Mouse (Mus musculus) midbrain, embryonic 10.5 days (tissue): ENCODE data around the gene Zfp536. TPM values are rescaled to one million over a fixed set of nuclear protein-coding genes. Genes with fewer than 3 reads are reported as not detected.
A peak's percentile ranks its signal among the peaks of the same experiment; 100 is the strongest.
"Not testable (repeated sequence)": the region's sequence is repeated elsewhere in the genome, so short reads cannot be mapped to it uniquely, and the experiment has no call there.

Experiments used
- DNase-seq: peaks from one replicate; pipeline ENCODE4 v3.0.0-alpha.2; 2017; ENCODE audit warnings: low spot score
- H3K27ac ChIP-seq: fragments of 300-500 bp; sonication (generic); replicated peaks from 2 replicates; pipeline ENCODE4 v1.5.1; 2016; ENCODE audit warnings: mild to moderate bottlenecking
- H3K27me3 ChIP-seq: fragments of 300-500 bp; sonication (generic); 2 replicates; pipeline ENCODE4 v1.6.1; 2016; ENCODE audit warnings: low read depth, mild to moderate bottlenecking; ENCODE audit not compliant: poor library complexity, severe bottlenecking
- H3K36me3 ChIP-seq: fragments of 300-500 bp; sonication (generic); 2 replicates; pipeline ENCODE4 v1.6.1; 2016; ENCODE audit warnings: mild to moderate bottlenecking, moderate library complexity
- H3K4me1 ChIP-seq: fragments of 300-500 bp; sonication (generic); 2 replicates; pipeline ENCODE4 v1.6.1; 2016
- H3K4me3 ChIP-seq: fragments of 300-500 bp; sonication (generic); 2 replicates; pipeline ENCODE4 v1.5.1; 2016; ENCODE audit warnings: mild to moderate bottlenecking, moderate library complexity
- H3K9me3 ChIP-seq: fragments of 300-500 bp; sonication (generic); replicated peaks from 2 replicates; pipeline ENCODE4 v1.6.1; 2016; ENCODE audit warnings: mild to moderate bottlenecking
- WGBS: fragments of 180-500 bp; shearing (Covaris S2); methylation state at CpG from one replicate; pipeline ENCODE4 v1.1.7; 2016; 5-methylcytosine and 5-hydroxymethylcytosine counted together
- polyA plus RNA-seq: library from polyadenylated mRNA; unstranded; fragments of >200 nt; fragmentation: Nextera tagmentation; extraction: Ambion mirVana; gene quantifications from 2 replicates; pipeline ENCODE4 v1.2.1, GENCODE M21; 2016

The Zfp536 gene
- polyA plus RNA-seq, 1 experiment from 2014 or later, result 31.0 TPM

DNA sequence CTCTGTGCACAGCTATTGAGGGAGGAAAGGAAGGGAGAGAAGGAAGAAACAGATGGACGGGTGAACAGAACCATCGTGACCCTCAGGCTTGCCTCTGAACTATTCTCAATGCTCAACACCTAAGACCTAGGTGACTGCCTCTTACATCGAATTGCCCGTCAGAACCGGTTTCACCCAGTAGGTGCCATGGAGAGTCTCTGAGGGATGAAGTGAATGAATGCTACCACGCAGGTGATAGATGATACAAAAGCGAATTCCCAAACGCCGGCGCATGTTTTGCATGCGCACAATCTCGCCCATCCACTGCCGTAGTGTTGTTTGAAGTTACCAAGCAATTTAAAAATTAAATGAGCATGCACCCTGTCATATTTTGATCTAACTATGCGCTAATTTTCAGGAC, 164.9 kb downstream of the Zfp536 start:
- Histone ChIP-seq H3K36me3 (peaks cover 18% of the 10 kb centered on the region), H3K27me3 (no peaks in the 10 kb centered on the region), H3K9me3 (peaks cover 6% of the 10 kb centered on the region; the same call in 1 of the 2 replicates), H3K27ac (no peak overlapping the region), H3K4me1 (peaks cover 12% of the 10 kb centered on the region), H3K4me3 (no peak overlapping the region)
- no peak for DNase-seq
- WGBS, result 95% methylated on average over 14 of the region's 14 CpGs

DNA sequence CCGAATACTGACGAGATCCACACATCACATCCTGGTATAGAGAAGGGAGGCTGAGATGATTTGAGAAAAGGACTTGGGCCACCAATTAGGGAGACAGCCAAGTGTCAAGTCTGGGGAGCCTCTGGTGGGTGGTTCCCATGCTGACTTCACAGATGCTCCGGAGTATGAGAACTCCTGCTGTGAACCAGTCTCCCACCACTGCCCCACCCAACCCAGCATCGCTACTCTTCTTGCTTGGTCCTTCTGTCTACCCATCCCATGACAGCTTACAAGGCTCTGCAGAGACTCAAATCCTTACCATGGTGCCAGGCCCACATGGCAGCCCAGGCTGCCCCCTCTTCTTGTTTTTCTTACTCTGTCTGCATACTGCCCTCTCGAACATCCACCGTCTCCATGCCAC, 165.5 kb downstream of the Zfp536 start:
- 93% methylated on average over 6 of the region's 6 CpGs for WGBS
- Histone ChIP-seq H3K36me3 (peaks cover 18% of the 10 kb centered on the region), H3K9me3 (peaks cover 6% of the 10 kb centered on the region; the same call in 1 of the 2 replicates), H3K4me3 (no peak overlapping the region), H3K27ac (no peak overlapping the region), H3K27me3 (no peaks in the 10 kb centered on the region), H3K4me1 (peaks cover 18% of the 10 kb centered on the region)
- DNase-seq, result no peak

- H3K4me3 ChIP-seq, result no peak overlapping the region
- peaks cover 6% of the 10 kb centered on the region; the same call in 1 of the 2 replicates for H3K9me3 ChIP-seq
- WGBS, result 85% methylated on average over 5 of the region's 5 CpGs
- peaks cover 18% of the 10 kb centered on the region for H3K36me3 ChIP-seq
- no peaks in the 10 kb centered on the region for H3K27me3 ChIP-seq
- no peak overlapping the region for H3K27ac ChIP-seq
- DNase-seq, result no peak
- H3K4me1 ChIP-seq, result peaks cover 33% of the 10 kb centered on the region
Observed at GRCm38 (mm10) chr7:37606472-37606871, 167.0 kb downstream of the Zfp536 start.

DNA sequence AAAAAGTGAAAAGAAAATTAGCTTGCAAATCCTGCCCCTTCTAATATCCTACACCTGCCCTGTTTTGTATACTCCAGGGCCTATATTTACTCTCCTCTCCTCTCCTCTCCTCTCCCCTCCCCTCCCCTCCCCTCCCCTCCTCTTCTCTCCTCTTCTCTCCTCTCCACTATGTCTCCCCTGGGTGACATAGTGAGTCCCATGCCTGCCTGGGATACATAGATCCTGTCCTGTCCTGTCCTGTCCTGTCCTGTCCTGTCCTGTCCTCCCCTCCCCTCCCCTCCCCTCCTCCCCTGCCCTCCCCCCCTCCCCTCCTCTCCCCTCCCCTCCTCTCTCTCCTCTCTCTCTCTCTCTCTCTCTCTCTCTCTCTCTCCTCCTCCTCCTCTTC, 169.9 kb downstream of the Zfp536 start:
- H3K9me3 ChIP-seq, H3K27me3 ChIP-seq, DNase-seq, H3K4me3 ChIP-seq: not testable (repeated sequence)
- Histone ChIP-seq H3K27ac (peak overlapping the region; percentile 61), H3K36me3 (peaks cover 18% of the 10 kb centered on the region), H3K4me1 (peaks cover 55% of the 10 kb centered on the region)

GRCm38 (mm10) chr7:37602871-37603524, 170.4 kb downstream of the Zfp536 start:
- Histone ChIP-seq H3K4me3 (peak overlapping the region; percentile 7; the same call in 1 of the 2 replicates), H3K27me3 (no peaks in the 10 kb centered on the region), H3K4me1 (peaks cover 55% of the 10 kb centered on the region), H3K27ac (peak overlapping the region; percentile 61), H3K36me3 (peaks cover 16% of the 10 kb centered on the region), H3K9me3 (peaks cover 6% of the 10 kb centered on the region; the same call in 1 of the 2 replicates)
- WGBS, result 19% methylated on average over 9 of the region's 9 CpGs
- peak; percentile 54 for DNase-seq

GRCm38 (mm10) chr7:37600318-37600717, 173.1 kb downstream of the Zfp536 start:
- peaks cover 55% of the 10 kb centered on the region for H3K4me1 ChIP-seq

DNA sequence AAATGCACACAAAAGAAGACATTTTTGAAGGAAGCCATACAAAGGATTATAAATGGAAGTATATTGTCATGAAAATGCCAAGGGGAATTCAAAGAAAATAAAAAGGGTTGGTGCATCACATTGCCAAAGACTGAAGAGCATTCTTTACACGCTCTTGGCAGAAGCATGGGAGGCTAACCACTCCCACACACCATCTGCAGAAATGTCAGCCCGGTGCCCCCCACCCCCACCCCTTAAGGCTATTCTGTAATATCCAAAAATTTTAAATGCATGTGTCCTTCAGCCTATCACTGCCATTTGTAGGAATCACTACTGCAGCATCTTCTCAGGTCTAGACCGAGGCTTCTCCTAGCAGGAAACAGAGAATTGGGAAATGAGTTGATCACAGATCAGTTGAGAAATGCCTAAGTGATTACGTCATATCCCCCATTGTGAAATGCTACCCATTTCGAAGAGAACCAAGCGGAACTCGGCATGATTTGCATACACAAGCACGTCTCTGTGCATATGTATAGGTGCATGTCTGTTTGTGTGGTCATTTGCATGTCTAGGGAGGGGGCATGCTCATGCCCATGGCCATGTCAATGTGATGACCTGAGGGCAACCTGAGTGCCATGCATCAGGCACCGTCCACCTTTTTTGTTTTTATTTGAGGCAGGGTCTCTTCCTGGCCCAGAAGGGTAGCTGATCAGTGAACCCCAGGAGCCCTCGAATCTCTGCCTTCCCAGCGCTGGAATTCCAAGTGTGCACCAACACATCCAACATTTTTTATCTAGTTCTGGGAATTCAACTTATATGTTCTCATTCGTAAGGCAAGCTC, 179.0 kb downstream of the Zfp536 start:
- no peaks in the 10 kb centered on the region for H3K27me3 ChIP-seq
- no peak overlapping the region for H3K4me3 ChIP-seq
- no peak for DNase-seq
- H3K36me3 ChIP-seq, result 0 out of 2 replicates have a peak, but pooled peaks cover 6% of the 10 kb centered on the region
- H3K4me1 ChIP-seq, result peaks cover 18% of the 10 kb centered on the region
- 0 out of 2 replicates have a peak, but pooled peaks cover 3% of the 10 kb centered on the region for H3K9me3 ChIP-seq
- H3K27ac ChIP-seq, result no peak overlapping the region
- 82% methylated on average over 12 of the region's 12 CpGs for WGBS

More at GRCm38 (mm10) chr7:37600318-37600717, 173.1 kb downstream of the Zfp536 start:
- Histone ChIP-seq H3K4me3 (no peak overlapping the region), H3K9me3 (no peaks in the 10 kb centered on the region), H3K36me3 (no peaks in the 10 kb centered on the region), H3K27me3 (no peaks in the 10 kb centered on the region), H3K27ac (no peak overlapping the region)
- no peak for DNase-seq
- 88% methylated on average over 4 of the region's 4 CpGs for WGBS

GRCm38 (mm10) chr7:37593566-37593965, 179.9 kb downstream of the Zfp536 start:
- Histone ChIP-seq H3K4me3 (no peak overlapping the region), H3K9me3 (0 out of 2 replicates have a peak, but pooled peaks cover 3% of the 10 kb centered on the region), H3K27ac (no peak overlapping the region), H3K4me1 (peaks cover 15% of the 10 kb centered on the region), H3K36me3 (0 out of 2 replicates have a peak, but pooled peaks cover 6% of the 10 kb centered on the region), H3K27me3 (no peaks in the 10 kb centered on the region)
- DNase-seq, result no peak
- WGBS, result 84% methylated on average over 6 of the region's 6 CpGs

DNA sequence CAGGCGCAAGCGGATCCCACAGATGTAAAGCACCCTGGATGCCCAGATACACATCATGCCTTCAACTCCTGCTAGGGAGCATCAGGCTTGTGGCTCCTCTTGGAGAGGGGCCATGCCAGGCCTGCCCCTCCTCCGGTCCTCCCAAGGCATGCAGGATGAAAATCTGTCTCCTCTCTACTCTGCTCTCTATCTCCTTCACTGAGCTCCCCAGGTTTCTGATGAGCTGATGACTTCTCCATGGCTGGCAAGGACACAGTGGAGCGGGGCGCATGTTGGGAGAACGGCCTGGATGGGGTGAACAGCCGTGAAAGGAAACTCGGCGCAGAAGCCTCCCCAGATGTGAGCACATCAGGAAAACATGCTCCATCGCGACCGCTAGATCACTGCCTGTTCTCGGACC, 186.7 kb downstream of the Zfp536 start:
- H3K4me1 ChIP-seq, result peaks cover 22% of the 10 kb centered on the region

DNA sequence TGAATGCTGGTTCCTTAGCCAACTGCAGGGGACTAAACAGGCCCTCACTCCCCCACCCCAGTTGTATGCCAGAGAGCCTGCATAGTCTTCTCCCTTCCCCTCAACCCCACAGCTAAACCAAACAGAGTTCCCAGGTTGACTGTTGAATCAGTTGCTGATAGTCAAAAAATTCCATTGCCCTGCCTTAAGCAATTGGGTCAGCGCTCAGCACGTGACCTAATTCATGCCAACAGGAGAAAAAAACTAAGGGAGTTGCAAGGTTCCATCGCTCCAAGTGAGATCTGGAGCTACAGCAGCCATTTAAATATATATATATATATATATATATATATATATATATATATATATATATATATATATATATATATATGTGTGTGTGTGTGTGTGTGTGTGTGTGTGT, 192.2 kb downstream of the Zfp536 start:
- no peak overlapping the region for H3K4me3 ChIP-seq
- H3K4me1 ChIP-seq, result 0 out of 2 replicates have a peak, but pooled peaks cover 3% of the 10 kb centered on the region
- no peaks in the 10 kb centered on the region for H3K9me3 ChIP-seq
- no peak overlapping the region for H3K27ac ChIP-seq
- H3K27me3 ChIP-seq, result no peaks in the 10 kb centered on the region
- no peak for DNase-seq
- no peaks in the 10 kb centered on the region for H3K36me3 ChIP-seq
- WGBS, result 92% methylated on average over 3 of the region's 3 CpGs

More for the DNA sequence above, 186.7 kb downstream of the Zfp536 start:
- 87% methylated on average over 13 of the region's 13 CpGs for WGBS
- Histone ChIP-seq H3K9me3 (no peaks in the 10 kb centered on the region), H3K27me3 (no peaks in the 10 kb centered on the region), H3K4me3 (no peak overlapping the region), H3K36me3 (no peaks in the 10 kb centered on the region), H3K27ac (no peak overlapping the region)
- no peak for DNase-seq

- Histone ChIP-seq H3K36me3 (no peaks in the 10 kb centered on the region), H3K9me3 (no peaks in the 10 kb centered on the region), H3K4me1 (0 out of 2 replicates have a peak, but pooled peaks cover 3% of the 10 kb centered on the region), H3K4me3 (no peak overlapping the region), H3K27me3 (no peaks in the 10 kb centered on the region), H3K27ac (no peak overlapping the region)
- DNase-seq, result no peak
- 80% methylated on average over 5 of the region's 5 CpGs for WGBS
Observed at GRCm38 (mm10) chr7:37580554-37580953, 192.9 kb downstream of the Zfp536 start.

- WGBS, result 95% methylated on average over 7 of the region's 7 CpGs
- Histone ChIP-seq H3K36me3 (peaks cover 32% of the 10 kb centered on the region), H3K9me3 (no peaks in the 10 kb centered on the region; the same call in 1 of the 2 replicates), H3K4me1 (peaks cover 28% of the 10 kb centered on the region), H3K27me3 (no peaks in the 10 kb centered on the region), H3K4me3 (no peak overlapping the region), H3K27ac (no peak overlapping the region)
- no peak for DNase-seq
Observed at GRCm38 (mm10) chr7:37572021-37572420, 201.4 kb downstream of the Zfp536 start.
